Mouse (Mus musculus): ENCODE data around the gene Dgat2.

Gene Dgat2

GRCm38 (mm10) chr7:99139841-99140491, 42.6 kb downstream of the Dgat2 start:
- peak; percentile 29 for DNase-seq (ENCODE audit: low spot score)

DNA sequence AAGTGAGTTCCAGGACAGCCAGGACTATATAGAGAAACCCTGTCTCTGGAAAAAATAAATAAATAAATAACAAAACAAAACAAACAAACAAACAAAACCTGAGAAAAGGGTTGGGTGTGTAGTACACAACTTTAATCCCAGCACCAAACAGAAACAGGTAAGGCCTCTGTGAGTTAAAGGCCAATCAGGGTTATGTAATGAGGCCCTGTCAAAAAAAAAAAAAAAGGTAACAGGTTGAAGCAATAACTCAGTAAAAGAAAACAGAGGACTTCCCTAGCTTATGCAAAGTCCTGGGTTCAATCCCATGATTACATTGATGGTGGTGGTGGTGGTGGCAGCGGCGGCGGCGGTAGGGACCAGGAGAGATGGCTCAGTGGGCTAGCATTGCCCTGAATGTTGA, 45.0 kb downstream of the Dgat2 start:
- DNase-seq (ENCODE audit: low spot score): no peak

DNA sequence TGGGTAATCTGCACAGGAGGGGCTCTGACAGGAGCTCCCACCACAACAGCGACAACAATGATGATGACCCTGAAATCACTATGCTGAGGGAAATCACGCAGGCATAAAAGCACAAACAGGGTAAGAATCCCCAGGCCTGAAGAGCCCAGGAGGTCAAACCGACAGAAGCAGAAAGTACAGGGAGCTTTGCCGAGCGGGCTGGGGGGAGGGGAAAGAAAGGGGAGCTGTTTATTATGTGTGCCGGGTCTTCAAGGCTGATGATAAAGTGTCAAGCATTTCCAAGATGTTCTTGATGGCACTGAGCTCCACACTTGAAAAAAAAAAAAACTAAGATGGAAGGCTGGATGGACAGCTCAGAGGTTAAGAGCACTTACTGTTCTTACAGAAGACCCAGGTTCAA, 45.7 kb downstream of the Dgat2 start:
- no peak for DNase-seq (ENCODE audit: low spot score)

- no peak for DNase-seq (ENCODE audit: low spot score)
These were observed 48.6 kb downstream of the Dgat2 start for GRCm38 (mm10) chr7:99133811-99134402.

DNA sequence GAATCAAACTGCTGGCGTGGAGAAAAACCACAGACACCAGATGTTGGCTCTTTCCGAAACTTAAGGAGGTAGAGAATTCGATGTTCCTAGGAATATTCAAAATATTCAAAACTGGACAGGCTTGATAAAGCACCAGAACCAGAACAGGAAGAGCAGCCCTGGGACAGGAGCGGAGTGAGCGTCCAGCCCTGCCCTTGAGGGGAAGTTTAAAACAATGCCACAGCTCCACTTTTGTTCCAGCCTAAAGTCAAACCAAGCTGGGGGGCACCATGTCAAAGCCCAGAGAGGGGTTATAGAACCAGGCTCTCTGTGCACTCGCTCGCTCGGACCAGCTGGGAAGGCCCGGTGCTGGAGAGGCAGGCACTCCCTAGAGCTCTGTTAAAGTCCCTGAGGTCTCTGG, 49.9 kb downstream of the Dgat2 start:
- DNase-seq (ENCODE audit: low spot score): no peak

DNA sequence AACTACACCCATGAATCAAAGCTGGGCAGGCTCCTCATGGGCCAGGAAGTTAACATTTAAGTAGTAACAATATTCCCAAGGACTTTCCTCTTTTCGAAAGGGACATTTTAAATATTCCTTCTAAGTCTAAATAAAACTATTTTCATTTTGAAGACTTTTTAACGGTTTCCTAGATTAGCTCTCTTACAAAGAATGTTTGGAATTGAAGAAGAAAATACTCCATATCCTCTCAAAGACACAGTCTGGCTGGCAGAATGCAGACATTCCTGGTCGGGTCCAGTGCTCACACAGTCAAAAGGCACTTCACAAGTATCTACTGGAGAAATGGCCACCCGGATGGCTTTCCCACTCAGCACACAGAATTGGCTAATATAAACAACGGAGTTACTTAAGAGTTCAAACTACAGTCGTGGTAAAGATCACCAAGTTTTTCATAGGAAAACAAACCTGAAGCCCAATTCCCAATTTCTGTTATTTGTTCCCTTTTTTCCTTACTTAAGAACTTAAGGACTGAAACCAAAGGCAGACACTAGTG, 50.6 kb downstream of the Dgat2 start:
- DNase-seq (ENCODE audit: low spot score): no peak

DNA sequence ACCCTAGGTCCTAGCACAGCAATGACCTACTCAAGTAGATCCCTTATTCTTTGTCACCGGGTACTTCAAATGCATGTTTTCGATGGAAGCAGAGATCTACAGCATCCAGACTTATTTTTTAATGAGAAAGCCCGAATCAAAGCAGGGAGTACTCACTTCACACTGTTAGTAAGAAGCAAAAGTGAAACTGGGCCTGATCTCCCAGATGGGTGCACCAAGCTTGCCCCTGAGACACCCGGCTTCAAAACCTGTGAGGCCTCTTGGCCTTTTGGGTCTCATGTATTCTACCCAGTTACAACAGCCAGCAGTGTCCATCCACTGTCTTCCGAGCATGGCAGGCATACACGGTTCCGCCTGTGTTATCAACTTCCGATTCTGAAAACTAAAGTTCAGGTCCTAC, 53.6 kb downstream of the Dgat2 start:
- no peak for DNase-seq (ENCODE audit: low spot score)

DNA sequence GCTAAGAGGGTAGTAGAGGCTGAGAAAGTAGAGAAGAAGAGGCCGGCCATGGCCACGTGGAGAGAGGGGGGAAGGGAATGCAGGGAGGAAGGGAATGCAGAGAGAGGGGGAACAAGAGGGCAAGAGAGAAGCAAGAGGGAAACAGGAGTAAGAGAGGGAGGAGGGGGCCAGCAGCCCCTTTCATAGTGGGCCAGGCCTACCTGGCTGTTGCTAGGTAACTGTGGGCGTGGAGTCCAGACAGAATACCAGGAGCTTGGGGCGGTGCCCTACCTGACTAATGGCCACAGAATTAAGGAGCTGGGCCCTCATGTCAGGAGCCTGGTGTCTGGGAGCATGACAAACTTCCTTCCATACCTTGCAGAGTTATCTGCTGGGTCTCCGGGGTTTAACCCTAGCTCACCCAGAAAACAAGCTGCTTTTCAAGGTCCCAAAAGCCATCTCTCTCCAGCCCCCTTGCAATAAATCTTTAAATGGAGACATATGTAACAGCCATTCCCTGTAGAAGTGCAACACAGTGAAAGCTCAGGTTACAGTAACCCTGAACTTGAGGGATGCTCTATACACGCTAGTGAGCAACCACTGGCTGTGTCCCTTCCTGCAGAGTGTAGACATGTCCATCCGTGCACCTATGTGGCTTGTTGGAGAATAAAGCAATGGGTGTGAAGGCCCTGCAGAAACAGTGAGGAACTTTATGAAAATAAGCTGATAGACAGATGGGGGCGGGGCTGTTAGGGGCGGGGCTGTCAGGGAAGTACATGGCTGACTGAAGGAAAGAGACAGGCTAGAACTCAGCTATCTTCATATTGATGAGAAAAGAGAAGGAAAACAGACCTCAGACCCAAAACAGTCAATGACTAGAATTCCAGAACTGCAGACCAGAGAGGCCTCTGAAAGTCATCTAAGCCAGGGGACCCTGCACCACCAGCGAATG, 54.2 kb downstream of the Dgat2 start:
- no peak for DNase-seq (ENCODE audit: low spot score)

DNA sequence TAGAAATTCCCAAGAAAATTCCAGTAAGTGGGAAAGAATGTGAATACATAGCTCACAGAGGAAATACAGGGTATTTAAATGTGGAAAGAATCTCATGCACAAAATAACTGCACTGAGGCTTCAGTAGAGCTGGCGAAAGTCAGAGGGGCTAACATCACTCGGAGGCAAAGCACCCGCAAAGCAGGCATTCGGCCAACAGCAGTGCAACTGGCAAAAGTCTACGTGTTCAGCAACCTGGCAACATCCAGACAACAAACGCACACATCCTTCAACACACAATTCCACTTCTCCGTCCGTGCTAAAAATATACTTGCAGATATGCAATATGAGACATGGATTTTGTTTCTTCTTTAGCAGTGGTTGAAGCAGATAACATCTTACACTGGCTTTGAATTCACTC, 56.5 kb downstream of the Dgat2 start:
- DNase-seq (ENCODE audit: low spot score): no peak

GRCm38 (mm10) chr7:99122651-99123050, 59.9 kb downstream of the Dgat2 start:
- no peak for DNase-seq (ENCODE audit: low spot score)

DNA sequence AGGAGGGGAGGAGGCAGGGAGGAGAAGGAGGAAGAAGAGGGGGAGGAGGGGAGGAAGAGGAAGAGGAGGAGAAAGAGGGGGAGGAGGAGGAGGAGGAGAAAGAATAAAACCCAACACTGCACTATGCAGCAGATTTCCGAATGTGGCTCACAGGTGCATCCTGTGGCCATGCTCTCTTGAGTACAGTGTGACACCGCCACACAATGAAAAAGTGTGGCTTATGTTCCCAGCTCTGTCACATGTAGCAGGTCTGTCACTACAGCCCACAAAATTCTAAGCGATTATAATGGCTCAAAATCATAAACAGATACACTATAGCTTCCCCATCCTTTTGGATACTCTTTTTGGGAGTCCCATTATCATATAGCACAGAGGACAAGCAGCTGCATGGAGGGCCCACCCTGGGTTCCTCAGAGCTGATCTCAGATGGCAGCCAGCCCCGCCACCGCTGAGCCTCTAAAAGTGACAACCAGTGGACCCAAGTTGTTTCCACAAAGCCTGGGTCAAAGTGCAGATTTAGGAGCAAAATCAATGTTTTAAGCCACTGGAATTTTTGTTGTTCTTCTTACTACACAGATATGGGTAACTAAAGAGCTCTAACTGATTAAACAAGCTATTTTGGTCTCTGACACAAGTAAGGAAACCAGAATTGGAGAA, 61.5 kb downstream of the Dgat2 start:
- DNase-seq (ENCODE audit: low spot score): no peak

- no peak for DNase-seq (ENCODE audit: low spot score)
These were observed 62.4 kb downstream of the Dgat2 start for GRCm38 (mm10) chr7:99120082-99120481.

DNA sequence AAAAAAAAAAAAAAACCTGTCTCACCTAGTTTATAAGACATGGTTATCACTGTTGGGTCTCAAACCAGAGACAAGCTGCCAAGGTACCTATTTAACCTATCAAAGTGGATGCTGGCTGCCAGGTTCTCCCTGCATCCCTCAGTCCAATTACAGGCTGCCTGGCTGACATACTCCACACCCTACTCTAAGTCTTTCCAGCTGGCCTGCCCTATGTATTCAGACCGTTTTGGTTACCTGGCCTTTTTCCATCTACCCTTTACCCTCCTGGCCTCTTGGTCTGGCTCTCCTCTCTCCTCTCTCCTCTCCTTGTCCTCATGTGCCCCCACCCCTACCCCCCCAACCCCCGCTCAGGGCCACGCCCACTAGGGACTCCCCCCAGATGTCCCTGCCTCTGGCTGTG, 65.7 kb downstream of the Dgat2 start:
- no peak for DNase-seq (ENCODE audit: low spot score)

DNA sequence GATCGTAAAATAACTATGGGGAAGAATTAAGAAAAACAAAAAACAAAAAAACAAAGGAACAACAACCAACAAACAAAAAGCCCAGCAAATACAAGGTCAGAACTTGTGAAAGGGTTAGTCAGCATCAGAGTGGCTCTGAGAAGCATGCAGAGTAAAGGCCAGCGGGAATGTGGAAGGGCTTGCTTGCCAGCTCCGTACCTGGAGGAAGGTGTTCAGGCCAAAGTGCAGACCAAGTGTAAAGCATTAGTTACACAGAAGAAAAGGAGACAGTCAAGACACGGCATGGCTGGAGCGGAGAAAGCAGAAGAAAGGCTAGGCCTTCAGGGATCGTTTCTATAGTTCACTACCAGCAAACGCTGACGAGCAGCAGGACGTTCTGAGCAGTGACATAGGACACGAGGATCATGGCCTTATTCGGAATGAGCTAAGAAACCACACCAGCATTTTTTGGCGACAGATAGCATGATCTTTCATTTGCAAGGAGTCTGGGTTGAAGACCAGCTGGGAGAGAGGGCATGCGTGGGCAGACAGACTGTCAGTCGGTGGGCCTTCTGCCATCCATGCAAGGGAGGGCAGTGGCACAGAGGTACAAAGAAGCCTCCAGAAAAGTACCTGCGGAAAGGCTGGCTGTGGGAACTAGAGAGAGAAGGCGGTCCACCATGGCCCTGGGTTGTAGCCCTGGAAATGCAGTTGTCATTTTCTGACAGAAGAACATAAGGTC, 68.4 kb downstream of the Dgat2 start:
- DNase-seq (ENCODE audit: low spot score): no peak

DNA sequence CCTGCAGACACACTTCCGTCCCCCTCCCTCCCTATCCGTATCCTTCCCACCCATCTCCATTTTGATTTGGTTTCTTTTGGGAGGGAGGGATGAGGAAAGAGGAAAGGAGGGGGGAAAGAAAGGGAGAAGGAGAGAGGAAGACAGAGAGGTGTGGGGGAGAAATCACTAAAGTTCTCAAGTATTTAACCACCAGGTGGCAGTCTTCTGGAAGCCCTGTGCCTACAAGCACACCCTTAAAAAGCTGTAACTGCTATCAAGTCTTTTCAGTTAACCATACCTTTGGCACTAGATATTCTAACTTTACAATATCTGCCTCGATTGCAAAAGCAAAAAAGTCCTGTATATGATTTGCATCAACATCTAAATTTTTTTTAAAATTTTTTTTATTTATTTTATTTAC, 75.0 kb downstream of the Dgat2 start:
- DNase-seq (ENCODE audit: low spot score): peak; percentile 85

DNA sequence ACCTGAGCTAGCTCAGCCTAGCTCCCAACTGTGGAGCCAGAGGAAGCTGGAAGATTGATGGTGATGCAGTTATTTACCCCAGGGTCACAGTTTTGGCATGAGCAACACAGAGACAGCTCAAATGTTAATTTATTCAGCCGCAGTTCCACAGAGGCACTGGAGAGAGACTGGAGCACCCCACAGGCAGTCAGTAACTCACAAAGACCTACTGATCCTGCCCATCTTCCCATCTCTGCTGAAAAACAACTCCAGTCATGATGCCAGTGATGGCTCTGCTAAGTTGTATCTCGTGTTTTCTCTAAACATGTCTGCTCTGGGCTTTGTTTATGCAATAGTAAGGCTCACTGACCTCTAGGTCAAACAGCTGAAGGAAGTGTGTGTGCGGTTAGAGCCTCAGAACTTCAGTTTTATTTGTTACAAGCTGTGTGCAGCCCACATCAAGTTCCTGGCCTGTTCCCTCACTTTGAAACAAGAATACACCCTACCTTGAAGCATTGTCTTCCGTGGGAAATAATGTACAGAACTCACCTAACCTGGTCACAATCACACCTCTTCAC, 75.7 kb downstream of the Dgat2 start:
- no peak for DNase-seq (ENCODE audit: low spot score)

Measured in retina, embryonic 14.5 days (tissue).